Mouse (Mus musculus): Measurements from ENCODE around the gene Phka1.

GRCm38 (mm10) chrX:102666641-102667040 lies 22.6 kb upstream of the Phka1 start:
- TF ChIP-seq EP300 (IDR thresholded peaks at IDR 0.05; ENCODE audit: insufficient read depth, low read depth, low read length) (no peak), CTCF (IDR thresholded peaks at IDR 0.05) (no peak), POLR2A (IDR thresholded peaks at IDR 0.05; ENCODE audit: insufficient read depth, low read depth, low read length) (no peak)

All from heart, adult 2 months (tissue).